Mouse (Mus musculus) retina, adult 2 months (tissue): Measurements from ENCODE around the gene Raf1.

ENCODE experiments used
- DNase-seq: peaks from one replicate; pipeline ENCODE4 v3.0.0-alpha.2; 2012; ENCODE audit warnings: low read depth, low spot score

Raf1 gene

DNA sequence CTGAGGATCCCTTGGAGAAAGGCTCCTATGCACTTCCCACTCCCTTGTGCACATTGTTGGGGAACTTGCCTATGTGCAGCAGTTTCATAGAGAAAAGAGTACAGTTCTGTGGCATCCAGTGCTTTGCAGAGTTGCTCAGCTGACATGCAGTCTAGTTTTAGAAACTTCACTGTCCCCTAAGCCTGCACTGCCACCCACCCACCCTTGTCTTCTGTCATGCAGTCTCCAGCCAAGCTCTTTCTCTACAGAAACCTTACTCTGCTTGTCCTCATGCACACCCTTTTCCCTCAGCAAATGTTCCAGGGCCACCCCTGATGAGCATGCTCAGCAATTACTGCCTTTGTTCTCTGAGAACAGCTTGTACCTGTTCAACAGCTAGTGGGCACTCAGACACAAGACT, 62.6 kb downstream of the Raf1 start:
- no peak for DNase-seq

DNA sequence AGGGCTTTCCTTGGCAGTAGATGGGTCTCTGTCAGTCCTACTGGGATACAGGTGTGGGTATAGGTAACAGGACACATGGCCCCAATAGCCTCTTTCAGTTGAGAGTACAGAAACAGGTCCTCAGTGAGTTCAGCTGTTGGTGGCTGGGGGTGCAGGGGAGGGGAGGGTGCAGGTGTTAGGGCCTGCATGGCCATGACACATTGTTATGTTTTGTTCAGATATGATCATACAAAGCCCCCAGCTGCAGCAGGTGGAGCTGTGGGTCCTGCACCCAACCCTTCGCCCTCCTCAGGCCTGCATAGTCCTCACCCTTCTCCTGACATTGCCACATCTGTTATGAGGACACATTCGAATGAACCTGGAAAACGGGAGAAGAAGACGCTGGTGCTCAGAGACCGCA, 66.1 kb downstream of the Raf1 start:
- DNase-seq, result no peak

GRCm38 (mm10) chr6:115609121-115609520, 67.3 kb downstream of the Raf1 start:
- DNase-seq, result no peak

GRCm38 (mm10) chr6:115607429-115607828, 69.0 kb downstream of the Raf1 start:
- no peak for DNase-seq

DNA sequence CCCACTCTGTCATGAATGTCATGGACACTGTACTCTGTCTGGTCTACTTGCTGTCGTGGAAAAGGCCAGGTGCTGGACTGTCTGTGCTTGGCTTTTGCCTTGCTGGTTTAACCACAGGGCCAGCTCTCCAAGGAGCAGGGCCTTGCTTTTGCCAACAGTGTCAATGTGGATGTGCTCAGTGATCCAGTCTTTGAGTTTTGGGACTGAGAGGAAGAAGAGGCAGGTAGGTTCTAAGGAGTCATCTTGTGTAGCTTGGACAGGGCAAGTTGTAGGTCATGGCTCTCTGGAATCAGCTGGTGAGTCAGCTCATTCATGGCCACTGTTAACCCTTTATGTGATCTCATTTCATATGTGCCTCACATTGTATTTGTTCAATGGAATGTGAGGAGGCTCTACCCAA, 70.0 kb downstream of the Raf1 start:
- no peak for DNase-seq

DNA sequence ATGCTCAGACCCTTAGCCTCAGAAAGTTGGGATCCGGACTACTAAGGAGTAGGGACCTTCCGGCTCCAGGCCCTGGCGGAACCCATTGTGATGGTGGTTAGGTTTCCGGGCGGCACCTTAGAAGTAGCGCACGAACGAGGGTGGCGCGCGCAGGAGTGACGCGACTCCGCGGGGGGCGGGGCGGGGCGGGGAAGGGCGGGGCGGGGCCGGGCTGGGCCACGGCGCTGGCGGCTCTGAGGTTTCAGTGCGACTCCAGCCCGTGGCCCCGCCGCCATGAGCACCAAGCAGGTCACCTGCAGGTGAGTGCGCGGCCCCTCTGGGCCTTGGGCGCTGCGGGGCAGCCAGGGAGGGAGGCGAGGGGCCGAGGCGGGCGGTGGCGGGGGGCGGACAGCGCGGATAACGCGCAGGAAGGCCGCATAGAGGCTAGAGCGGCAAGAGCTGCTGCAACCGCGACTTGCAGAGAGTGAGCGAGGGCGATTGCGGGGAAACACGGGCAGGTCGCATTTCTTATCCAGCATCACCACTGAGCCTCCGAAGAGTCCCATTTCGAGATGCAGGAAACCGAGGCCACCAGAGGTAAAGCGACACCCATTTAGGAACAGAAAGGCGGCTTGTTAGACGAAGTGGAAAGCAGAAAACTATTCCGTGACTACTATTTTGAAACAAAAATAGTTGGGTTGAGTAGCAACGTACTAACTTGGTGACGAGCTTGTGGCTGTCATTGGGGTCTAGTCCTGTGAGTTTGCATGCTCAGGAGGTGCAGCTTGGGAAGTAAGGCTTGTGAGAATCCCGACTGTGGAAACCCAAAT, 74.5 kb downstream of the Raf1 start, which contains the start of gene Mkrn2:
TSS of gene Mkrn2 (plus strand) at position 188 of the 809 bp plus-strand sequence.
- peak; percentile 82 for DNase-seq

DNA sequence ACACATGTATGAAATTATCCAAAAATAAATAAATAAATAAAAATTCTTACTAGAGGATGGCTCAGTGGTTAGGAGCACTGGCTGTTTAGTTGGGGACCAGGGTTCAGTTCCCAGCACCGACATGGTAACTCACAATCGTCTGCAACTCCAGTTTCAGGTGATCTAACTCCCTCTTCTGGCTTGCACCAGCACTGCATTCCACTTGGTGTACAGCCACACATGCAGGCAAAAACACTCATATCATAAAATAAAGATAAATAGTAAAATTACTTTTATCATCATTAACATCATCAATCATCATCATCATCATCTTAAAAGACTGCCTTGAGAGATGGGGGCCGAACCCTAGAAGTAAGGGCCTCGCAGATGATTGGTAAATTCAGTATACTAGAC, 75.1 kb downstream of the Raf1 start:
- no peak for DNase-seq

DNA sequence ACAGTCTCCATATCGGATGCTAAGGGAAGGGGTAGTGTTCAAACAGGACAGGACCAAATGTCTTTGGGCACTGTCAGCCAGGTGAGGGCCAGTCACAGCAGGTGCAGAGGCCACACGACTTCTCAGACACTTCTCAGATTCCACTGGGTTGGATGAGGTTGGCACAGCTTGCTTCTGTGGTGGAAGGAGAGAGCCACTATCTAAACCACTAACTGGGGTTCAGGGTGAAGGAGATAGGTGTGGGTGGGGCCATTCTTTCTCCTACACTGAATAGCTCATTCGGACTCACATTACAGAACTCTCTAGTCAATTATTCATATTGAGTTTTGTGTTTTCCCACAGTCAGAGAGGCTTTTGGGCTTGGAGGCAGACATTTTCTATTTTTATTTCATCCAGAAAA, 80.8 kb downstream of the Raf1 start:
- no peak for DNase-seq

DNA sequence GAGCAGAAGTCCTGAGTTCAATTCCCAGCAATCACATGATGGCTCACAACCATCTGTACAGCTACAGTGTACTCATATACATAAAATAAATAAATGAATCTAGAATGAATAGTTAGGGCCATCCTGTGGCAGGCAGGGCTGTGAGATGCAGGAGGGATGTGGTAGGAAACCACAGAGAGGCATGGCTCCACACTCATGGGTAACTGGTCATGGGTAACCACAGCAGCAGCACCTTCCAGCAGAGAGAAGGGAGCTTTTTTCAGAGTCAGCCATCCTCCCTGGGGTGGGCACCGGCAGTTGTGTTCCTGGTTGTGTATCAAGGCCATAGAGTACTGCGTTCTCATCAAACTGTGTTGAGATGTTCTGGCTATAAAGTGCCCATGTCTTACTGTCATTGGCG, 82.0 kb downstream of the Raf1 start:
- DNase-seq, result no peak

DNA sequence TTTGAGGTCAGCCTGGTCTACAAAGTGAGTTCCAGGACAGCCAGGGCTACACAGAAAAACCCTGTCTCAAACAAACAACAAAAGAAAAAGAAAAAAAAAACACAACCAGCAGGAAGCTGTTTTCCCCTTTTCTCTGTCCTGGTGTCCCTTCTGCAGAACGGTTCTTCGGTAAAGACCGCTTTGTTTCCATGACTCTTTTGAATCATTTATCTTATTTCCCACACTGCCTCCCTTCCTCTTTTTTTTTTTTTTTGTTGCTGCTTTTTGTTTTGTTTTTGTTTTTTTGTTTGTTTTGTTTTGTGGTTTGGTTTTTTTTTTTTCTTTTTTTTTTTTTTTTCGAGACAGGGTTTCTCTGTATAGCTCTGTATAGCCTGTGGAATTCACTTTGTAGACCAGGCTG, 83.2 kb downstream of the Raf1 start:
- no peak for DNase-seq

DNA sequence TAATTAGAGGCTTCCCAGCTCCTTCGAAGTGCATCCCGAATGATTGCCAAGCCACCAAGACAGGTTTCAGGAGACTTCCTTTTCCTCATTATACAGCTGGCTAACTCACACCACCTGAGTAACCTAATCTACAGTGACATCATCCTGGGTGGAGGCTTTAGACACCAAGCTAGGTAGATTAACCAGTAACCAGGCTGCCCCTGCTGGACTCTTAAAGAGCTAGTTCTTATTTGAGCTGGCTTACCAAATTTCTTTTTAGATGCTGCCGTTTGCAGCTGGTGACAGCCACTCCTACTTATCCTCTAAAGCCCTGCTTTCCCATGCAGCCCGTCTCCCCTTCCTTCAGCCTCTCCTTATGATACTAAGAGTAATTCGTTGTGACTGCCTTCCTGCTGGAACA, 84.0 kb downstream of the Raf1 start, which contains the start of gene Mkrn2os:
TSS of gene Mkrn2os (minus strand) at position 119 of the 400 bp plus-strand sequence.
- peak; percentile 33 for DNase-seq

GRCm38 (mm10) chr6:115591692-115592359, 84.6 kb downstream of the Raf1 start:
- DNase-seq, result no peak

GRCm38 (mm10) chr6:115586321-115586720, 90.1 kb downstream of the Raf1 start:
- DNase-seq, result no peak

DNA sequence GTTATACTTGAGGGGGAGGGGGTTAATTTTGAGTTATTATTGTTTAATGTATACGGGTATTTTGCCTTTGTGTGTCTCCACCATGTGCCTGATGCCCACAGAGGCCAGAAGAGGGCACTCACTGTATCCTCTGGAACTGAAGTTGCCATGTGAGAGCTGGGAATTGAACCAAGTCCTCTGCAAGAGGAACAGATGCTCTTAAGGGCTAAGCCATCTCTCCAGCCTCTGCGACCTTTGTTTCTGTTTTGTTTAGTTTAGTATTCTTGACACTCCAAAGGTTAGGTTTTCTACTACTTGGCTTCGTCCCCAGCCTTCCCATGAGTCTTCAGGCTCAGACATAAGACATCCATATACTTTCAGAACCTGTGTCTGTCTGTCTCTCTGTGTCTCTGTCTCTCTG, 92.3 kb downstream of the Raf1 start:
- DNase-seq, result no peak

GRCm38 (mm10) chr6:115583430-115584125, 92.9 kb downstream of the Raf1 start:
- DNase-seq, result no peak

DNA sequence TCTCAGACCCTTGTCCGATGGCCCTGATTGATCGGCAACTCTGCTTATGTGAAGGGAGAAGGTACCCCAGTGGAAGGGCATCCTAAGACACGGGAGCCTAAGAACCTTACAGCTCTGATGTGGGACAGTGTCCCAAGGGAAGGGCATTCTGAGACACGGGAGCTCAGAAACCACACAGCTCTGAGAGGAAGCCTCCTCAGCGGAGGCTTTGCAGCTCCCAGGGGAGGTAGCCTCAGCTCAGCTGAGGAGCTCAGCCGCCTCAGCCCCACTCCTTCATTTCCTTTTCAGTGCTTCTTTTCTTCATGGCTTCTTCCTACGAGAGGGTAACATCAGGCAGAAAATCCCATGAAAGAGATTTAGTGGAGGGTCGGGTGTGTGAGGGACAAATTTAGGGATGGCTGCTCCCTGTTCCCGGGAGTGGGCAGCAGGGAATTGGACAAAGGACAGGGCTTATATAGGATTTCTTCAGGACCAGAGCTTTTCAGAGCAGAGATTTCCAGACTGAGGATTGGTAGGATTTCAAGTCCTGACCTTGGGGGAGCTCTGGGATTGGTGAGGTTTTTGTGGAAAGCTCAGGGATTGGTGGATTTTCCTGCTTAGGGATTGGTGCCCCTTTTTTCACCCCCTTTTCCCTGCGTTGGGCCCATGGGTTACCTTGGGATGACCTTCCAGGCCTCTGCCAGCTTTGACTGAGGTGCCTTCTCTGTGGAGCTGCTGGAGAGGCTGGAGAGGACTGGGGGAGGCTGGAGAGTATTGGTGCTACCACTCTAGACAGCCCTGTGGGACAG, 93.9 kb downstream of the Raf1 start:
- DNase-seq, result no peak

DNA sequence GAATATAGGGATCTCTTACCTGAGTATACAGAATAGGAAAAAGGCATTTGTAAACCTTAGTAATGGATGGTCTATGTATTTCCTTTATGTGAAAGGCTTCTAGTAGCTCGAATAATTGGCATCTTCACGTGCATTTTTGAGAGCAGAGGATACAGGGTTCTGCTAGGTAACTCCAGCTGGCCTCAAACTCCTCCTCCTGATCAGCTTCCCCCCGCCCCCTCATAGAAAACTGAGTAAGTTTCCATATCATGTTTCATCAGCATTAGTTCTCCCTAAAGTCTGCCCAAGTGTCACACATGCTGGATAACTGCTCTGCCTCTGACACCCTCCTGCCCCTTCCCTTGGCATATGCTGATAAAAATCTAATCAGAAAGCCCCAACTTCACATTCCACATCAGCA, 95.6 kb downstream of the Raf1 start:
- no peak for DNase-seq

DNA sequence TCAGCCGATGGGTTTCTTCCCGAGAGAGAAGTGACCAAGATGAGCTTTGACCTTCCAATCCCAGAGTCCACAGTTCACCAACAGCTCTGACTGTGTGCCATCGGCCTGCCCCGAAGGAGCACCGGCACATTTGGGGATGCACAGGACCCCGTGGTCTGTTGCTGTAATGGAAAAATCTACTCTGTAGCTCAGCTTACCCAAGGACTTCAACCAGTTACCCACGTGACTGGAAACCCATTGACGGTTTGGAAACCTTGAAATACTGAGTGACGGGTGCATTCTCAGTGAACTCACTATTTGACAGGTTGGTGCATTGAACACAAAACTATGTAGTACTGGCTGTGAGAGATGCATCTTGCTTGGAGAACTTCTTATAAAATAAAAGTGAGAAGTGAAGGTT, 98.5 kb downstream of the Raf1 start:
- no peak for DNase-seq

GRCm38 (mm10) chr6:115577407-115577806, 99.0 kb downstream of the Raf1 start:
- no peak for DNase-seq

DNA sequence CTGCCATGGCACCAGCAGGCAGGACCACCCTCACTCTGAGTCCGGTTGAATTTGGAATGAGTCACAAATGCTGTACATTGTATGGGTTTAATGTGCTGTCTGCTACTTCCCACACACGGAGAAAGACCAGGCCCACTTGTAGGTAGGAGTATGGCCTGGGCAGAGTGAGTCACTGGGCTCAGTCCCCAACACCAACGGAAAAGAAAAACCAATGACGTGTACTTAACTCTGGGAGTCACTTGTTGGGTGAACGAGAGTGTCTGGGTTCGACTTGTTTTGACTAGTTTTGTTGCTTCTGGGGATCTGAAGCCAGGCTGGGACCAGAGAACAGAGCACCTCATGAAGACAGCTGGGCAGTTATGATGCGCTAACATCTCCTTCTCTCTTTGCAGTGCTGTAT, 102.3 kb downstream of the Raf1 start:
- DNase-seq, result no peak
